Mouse (Mus musculus): Measurements from ENCODE around the gene Fat4. TPM values are rescaled to one million over a fixed set of nuclear protein-coding genes. Genes with fewer than 3 reads are reported as not detected.

Fat4 gene
- polyA plus RNA-seq (2014; fragmentation: Nextera tagmentation; extraction: Ambion mirVana) = 15.8 and 18.2 TPM in 2 replicates

DNA sequence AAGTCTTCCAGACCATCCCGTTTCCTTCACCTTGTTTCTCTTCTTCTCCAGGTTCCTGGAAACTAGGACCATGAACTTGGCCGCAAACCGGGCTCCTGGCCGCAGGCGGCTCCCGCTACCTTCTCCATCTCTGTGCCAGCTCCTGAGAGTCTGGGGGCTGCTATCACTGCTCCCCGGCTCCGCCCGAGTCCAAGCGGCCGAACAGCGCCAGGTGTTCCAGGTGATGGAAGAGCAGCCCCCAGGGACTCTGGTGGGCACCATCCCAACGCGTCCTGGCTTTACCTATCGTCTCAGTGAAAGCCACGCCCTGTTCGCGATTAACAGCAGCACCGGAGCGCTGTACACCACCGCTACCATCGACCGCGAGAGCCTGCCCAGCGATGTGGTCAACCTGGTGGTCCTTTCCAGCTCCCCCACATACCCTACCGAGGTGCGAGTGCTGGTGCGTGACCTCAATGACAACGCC lies at the start of gene Fat4:
Fat4 (plus strand) TSS at position 51 of the 466 bp plus-strand sequence.
- ATAC-seq (ENCODE audit: low FRiP score) = no peak
- H3K36me3 ChIP-seq (replicated peaks; ENCODE audit: control insufficient read depth, insufficient read depth) = peaks cover 28% of the 10 kb centered on the region
- DNase-seq (ENCODE audit: low spot score) = peak; percentile 51
- H3K27me3 ChIP-seq (ENCODE audit: control insufficient read depth, insufficient read depth, low read length) = no peaks in the 10 kb centered on the region
- peak within 1 kb of the TSS; percentile 93 for H3K27ac ChIP-seq
- peak within 1 kb of the TSS; percentile 79 for H3K9ac ChIP-seq
- H3K4me1 ChIP-seq (replicated peaks; ENCODE audit: control insufficient read depth, insufficient read depth, low read length) = peaks cover 40% of the 10 kb centered on the region
- no peaks in the 10 kb centered on the region for H3K9me3 ChIP-seq (ENCODE audit: control insufficient read depth, low read length)
- H3K4me3 ChIP-seq (replicated peaks; ENCODE audit: low read length) = peak within 1 kb of the TSS; percentile 77
- H3K4me2 ChIP-seq (replicated peaks) = peak within 1 kb of the TSS; percentile 87
- under 1% methylated on average over 29 of the region's 29 CpGs for WGBS

DNA sequence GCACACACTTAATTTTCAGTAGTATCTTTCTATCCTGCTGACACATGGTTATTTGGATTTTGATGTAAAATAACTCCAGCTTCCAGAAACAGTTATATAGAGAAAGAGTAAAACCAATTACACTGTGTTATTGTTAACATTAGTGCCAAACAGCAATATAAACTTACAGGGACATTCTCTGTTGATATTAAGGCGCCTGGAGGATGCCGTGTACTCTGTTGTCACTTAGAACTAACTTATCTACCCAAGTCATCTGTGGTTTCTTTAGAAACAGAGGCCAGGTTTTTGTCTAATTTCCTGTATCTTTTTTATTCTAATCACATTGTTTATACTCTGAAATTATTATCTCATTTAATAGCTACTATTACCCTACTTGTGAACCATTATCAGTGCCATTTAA lies 47.3 kb upstream of the Fat4 start:
- ATAC-seq (ENCODE audit: low FRiP score) (no peak), DNase-seq (ENCODE audit: low spot score) (no peak)
- no peak overlapping the region for H3K4me2 ChIP-seq (replicated peaks)
- no peak overlapping the region for H3K9ac ChIP-seq
- no peaks in the 10 kb centered on the region for H3K4me1 ChIP-seq (replicated peaks; ENCODE audit: control insufficient read depth, insufficient read depth, low read length)
- no peaks in the 10 kb centered on the region for H3K36me3 ChIP-seq (replicated peaks; ENCODE audit: control insufficient read depth, insufficient read depth)
- no peaks in the 10 kb centered on the region for H3K27me3 ChIP-seq (ENCODE audit: control insufficient read depth, insufficient read depth, low read length)
- H3K4me3 ChIP-seq (replicated peaks; ENCODE audit: low read length) = no peak overlapping the region
- WGBS = 95% methylated on average over 2 of the region's 2 CpGs
- H3K27ac ChIP-seq = no peak overlapping the region
- no peaks in the 10 kb centered on the region for H3K9me3 ChIP-seq (ENCODE audit: control insufficient read depth, low read length)

DNA sequence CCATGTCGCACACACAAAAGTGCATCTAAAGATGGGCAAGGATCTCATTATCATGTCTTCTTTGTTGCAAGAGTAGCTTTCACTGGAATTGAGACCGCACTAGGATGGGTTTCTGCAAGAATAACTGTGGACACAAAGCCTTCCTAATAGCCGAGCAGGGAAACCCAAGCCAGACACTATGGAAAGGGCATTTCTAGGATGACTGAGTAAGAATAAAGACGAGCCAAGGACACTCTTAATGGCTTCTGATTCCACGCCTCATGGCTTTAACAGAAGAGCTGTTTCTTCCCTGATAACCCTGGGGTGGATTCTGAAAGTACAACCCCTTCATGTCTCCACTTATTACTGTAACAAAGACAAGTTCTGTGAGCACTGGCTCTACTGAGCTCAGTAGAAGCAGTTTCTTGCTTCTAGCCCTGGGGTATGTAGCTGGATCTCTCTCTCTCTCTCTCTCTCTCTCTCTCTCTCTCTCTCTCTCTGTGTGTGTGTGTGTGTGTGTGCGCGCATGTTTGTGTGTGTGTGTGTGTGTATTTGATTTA lies 43.7 kb upstream of the Fat4 start:
- ATAC-seq (ENCODE audit: low FRiP score) (no peak), DNase-seq (ENCODE audit: low spot score) (no peak)
- 44% methylated on average over 7 of the region's 7 CpGs for WGBS

GRCm38 (mm10) chr3:38846602-38847382 lies 39.9 kb upstream of the Fat4 start:
- DNase-seq (ENCODE audit: low spot score) = peak; percentile 32

More for the DNA sequence above, 43.7 kb upstream of the Fat4 start:
- Histone ChIP-seq H3K9me3 (ENCODE audit: control insufficient read depth, low read length) (no peaks in the 10 kb centered on the region), H3K36me3 (replicated peaks; ENCODE audit: control insufficient read depth, insufficient read depth) (no peaks in the 10 kb centered on the region), H3K4me1 (replicated peaks; ENCODE audit: control insufficient read depth, insufficient read depth, low read length) (0 out of 2 replicates have a peak, but pooled peaks cover 7% of the 10 kb centered on the region), H3K4me2 (replicated peaks) (no peak overlapping the region), H3K4me3 (replicated peaks; ENCODE audit: low read length) (no peak overlapping the region), H3K27me3 (ENCODE audit: control insufficient read depth, insufficient read depth, low read length) (no peaks in the 10 kb centered on the region), H3K9ac (no peak overlapping the region), H3K27ac (no peak overlapping the region)

GRCm38 (mm10) chr3:38849077-38849476 lies 37.7 kb upstream of the Fat4 start:
- Histone ChIP-seq H3K4me3 (replicated peaks; ENCODE audit: low read length) (no peak overlapping the region), H3K4me1 (replicated peaks; ENCODE audit: control insufficient read depth, insufficient read depth, low read length) (0 out of 2 replicates have a peak, but pooled peaks cover 7% of the 10 kb centered on the region), H3K9me3 (ENCODE audit: control insufficient read depth, low read length) (no peaks in the 10 kb centered on the region), H3K27ac (no peak overlapping the region), H3K36me3 (replicated peaks; ENCODE audit: control insufficient read depth, insufficient read depth) (no peaks in the 10 kb centered on the region), H3K4me2 (replicated peaks) (no peak overlapping the region), H3K27me3 (ENCODE audit: control insufficient read depth, insufficient read depth, low read length) (no peaks in the 10 kb centered on the region), H3K9ac (no peak overlapping the region)
- DNase-seq (ENCODE audit: low spot score) = no peak
- no peak for ATAC-seq (ENCODE audit: low FRiP score)
- WGBS = 73% methylated on average over 3 of the region's 3 CpGs

More at GRCm38 (mm10) chr3:38846602-38847382, 39.9 kb upstream of the Fat4 start:
- no peaks in the 10 kb centered on the region for H3K36me3 ChIP-seq (replicated peaks; ENCODE audit: control insufficient read depth, insufficient read depth)
- H3K9me3 ChIP-seq (ENCODE audit: control insufficient read depth, low read length) = no peaks in the 10 kb centered on the region
- 40% methylated on average over 11 of the region's 11 CpGs for WGBS
- 0 out of 2 replicates have a peak, but pooled peaks cover 7% of the 10 kb centered on the region for H3K4me1 ChIP-seq (replicated peaks; ENCODE audit: control insufficient read depth, insufficient read depth, low read length)
- H3K27ac ChIP-seq = no peak overlapping the region
- H3K9ac ChIP-seq = no peak overlapping the region
- H3K27me3 ChIP-seq (ENCODE audit: control insufficient read depth, insufficient read depth, low read length) = no peaks in the 10 kb centered on the region
- no peak overlapping the region for H3K4me3 ChIP-seq (replicated peaks; ENCODE audit: low read length)
- no peak overlapping the region for H3K4me2 ChIP-seq (replicated peaks)
- 0 out of 2 replicates have a peak, but pooled peaks have one; percentile 34 for ATAC-seq (ENCODE audit: low FRiP score)

DNA sequence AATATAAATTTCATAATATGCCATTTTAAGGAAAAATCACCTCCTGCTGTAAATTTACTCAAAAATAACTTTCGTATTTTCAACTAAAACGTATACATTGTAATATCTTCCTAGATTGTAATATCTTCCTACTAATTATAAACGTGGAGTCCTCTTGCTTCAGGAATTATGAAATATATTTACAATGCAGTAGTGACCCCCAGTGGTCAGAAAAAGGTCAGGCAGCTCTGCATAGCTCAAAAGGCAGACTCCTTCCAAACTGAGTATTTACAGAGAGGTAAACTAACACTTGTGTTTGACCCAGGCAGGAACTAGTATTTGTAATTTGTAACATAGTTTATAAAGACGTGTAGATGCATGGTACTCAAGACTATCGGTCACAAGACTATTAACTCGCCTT lies 37.2 kb upstream of the Fat4 start:
- H3K9ac ChIP-seq = no peak overlapping the region
- H3K4me2 ChIP-seq (replicated peaks) = no peak overlapping the region
- no peaks in the 10 kb centered on the region for H3K9me3 ChIP-seq (ENCODE audit: control insufficient read depth, low read length)
- H3K27me3 ChIP-seq (ENCODE audit: control insufficient read depth, insufficient read depth, low read length) = no peaks in the 10 kb centered on the region
- H3K4me3 ChIP-seq (replicated peaks; ENCODE audit: low read length) = no peak overlapping the region
- peak; percentile 90 for DNase-seq (ENCODE audit: low spot score)
- H3K4me1 ChIP-seq (replicated peaks; ENCODE audit: control insufficient read depth, insufficient read depth, low read length) = 0 out of 2 replicates have a peak, but pooled peaks cover 7% of the 10 kb centered on the region
- 31% methylated on average over 6 of the region's 6 CpGs for WGBS
- no peak overlapping the region for H3K27ac ChIP-seq
- ATAC-seq (ENCODE audit: low FRiP score) = peak; percentile 62; the same call in 1 of the 2 replicates
- H3K36me3 ChIP-seq (replicated peaks; ENCODE audit: control insufficient read depth, insufficient read depth) = no peaks in the 10 kb centered on the region

GRCm38 (mm10) chr3:38853650-38854049 lies 33.1 kb upstream of the Fat4 start:
- H3K4me3 ChIP-seq (replicated peaks; ENCODE audit: low read length) = no peak overlapping the region
- H3K27ac ChIP-seq = no peak overlapping the region
- no peak overlapping the region for H3K4me2 ChIP-seq (replicated peaks)
- H3K36me3 ChIP-seq (replicated peaks; ENCODE audit: control insufficient read depth, insufficient read depth) = no peaks in the 10 kb centered on the region
- DNase-seq (ENCODE audit: low spot score) (no peak), ATAC-seq (ENCODE audit: low FRiP score) (no peak)
- H3K4me1 ChIP-seq (replicated peaks; ENCODE audit: control insufficient read depth, insufficient read depth, low read length) = no peaks in the 10 kb centered on the region
- no peaks in the 10 kb centered on the region for H3K9me3 ChIP-seq (ENCODE audit: control insufficient read depth, low read length)
- WGBS = 20% methylated on average over 3 of the region's 3 CpGs
- H3K9ac ChIP-seq = no peak overlapping the region
- H3K27me3 ChIP-seq (ENCODE audit: control insufficient read depth, insufficient read depth, low read length) = no peaks in the 10 kb centered on the region

- no peaks in the 10 kb centered on the region for H3K36me3 ChIP-seq (replicated peaks; ENCODE audit: control insufficient read depth, insufficient read depth)
- H3K4me3 ChIP-seq (replicated peaks; ENCODE audit: low read length) = no peak overlapping the region
- DNase-seq (ENCODE audit: low spot score) (peak; percentile 53), ATAC-seq (ENCODE audit: low FRiP score) (0 out of 2 replicates have a peak, but pooled peaks have one; percentile 8)
- no peak overlapping the region for H3K9ac ChIP-seq
- WGBS = 37% methylated on average over 5 of the region's 5 CpGs
- no peaks in the 10 kb centered on the region for H3K27me3 ChIP-seq (ENCODE audit: control insufficient read depth, insufficient read depth, low read length)
- H3K9me3 ChIP-seq (ENCODE audit: control insufficient read depth, low read length) = no peaks in the 10 kb centered on the region
- 0 out of 2 replicates have a peak, but pooled peaks cover 4% of the 10 kb centered on the region for H3K4me1 ChIP-seq (replicated peaks; ENCODE audit: control insufficient read depth, insufficient read depth, low read length)
- no peak overlapping the region for H3K4me2 ChIP-seq (replicated peaks)
- H3K27ac ChIP-seq = no peak overlapping the region
Measured at GRCm38 (mm10) chr3:38860683-38861082, 26.1 kb upstream of the Fat4 start.

DNA sequence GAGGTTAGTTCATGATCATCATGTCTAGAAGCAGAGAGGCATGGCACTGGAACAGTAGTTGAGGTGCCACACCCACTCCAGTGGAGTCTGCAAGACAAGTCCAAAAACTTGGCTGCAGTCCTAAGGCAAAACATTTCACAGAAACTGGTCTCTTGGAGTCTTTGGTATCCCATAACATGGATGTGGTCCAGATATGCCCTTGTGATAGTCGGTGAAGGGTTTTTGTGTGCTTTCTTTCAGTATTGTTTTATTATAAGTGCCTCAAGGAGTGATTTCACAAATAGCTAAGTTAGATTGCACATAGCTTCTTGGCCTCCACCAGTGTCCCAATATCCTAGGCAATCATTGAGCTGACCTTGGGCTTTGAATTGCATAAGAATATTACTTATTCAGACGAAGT lies 15.4 kb upstream of the Fat4 start:
- no peaks in the 10 kb centered on the region for H3K27me3 ChIP-seq (ENCODE audit: control insufficient read depth, insufficient read depth, low read length)
- DNase-seq (ENCODE audit: low spot score) (no peak), ATAC-seq (ENCODE audit: low FRiP score) (no peak)
- no peak overlapping the region for H3K4me2 ChIP-seq (replicated peaks)
- no peak overlapping the region for H3K9ac ChIP-seq
- no peaks in the 10 kb centered on the region for H3K36me3 ChIP-seq (replicated peaks; ENCODE audit: control insufficient read depth, insufficient read depth)
- WGBS = 93% methylated on average over 2 of the region's 2 CpGs
- no peak overlapping the region for H3K27ac ChIP-seq
- no peaks in the 10 kb centered on the region for H3K9me3 ChIP-seq (ENCODE audit: control insufficient read depth, low read length)
- no peak overlapping the region for H3K4me3 ChIP-seq (replicated peaks; ENCODE audit: low read length)
- H3K4me1 ChIP-seq (replicated peaks; ENCODE audit: control insufficient read depth, insufficient read depth, low read length) = no peaks in the 10 kb centered on the region
